Mouse (Mus musculus) erythroblast, embryonic 14.5 days (primary cell): ENCODE measurements around the gene Prdx1. TPM values are rescaled to one million over a fixed set of nuclear protein-coding genes. Genes with fewer than 3 reads are reported as not detected.
"Not testable (repeated sequence)": the region's sequence is repeated elsewhere in the genome, so short reads cannot be mapped to it uniquely, and the experiment has no call there.

Experiments
- H3K27me3 ChIP-seq: 2 replicates; pipeline ENCODE4 v1.6.1; 2012; ENCODE audit warnings: inconsistent platforms; ENCODE audit not compliant: control insufficient read depth
- H3K36me3 ChIP-seq: 2 replicates; pipeline ENCODE4 v1.6.1; 2012; ENCODE audit warnings: mild to moderate bottlenecking, inconsistent platforms; ENCODE audit not compliant: control insufficient read depth
- H3K4me1 ChIP-seq: 2 replicates; pipeline ENCODE4 v1.6.1; 2012; ENCODE audit warnings: inconsistent platforms; ENCODE audit not compliant: control insufficient read depth
- H3K4me3 ChIP-seq: replicated peaks from 2 replicates; pipeline ENCODE3; 2012; ENCODE audit warnings: moderate library complexity, mild to moderate bottlenecking, inconsistent platforms
- H3K9me3 ChIP-seq: 2 replicates; pipeline ENCODE4 v1.6.1; 2012; ENCODE audit warnings: low read length, inconsistent platforms, mixed read lengths; ENCODE audit not compliant: control insufficient read depth
- GATA1 ChIP-seq: IDR thresholded peaks from 2 replicates; pipeline ENCODE4 v1.6.1; 2012; ENCODE audit warnings: low read length, inconsistent platforms, mixed read lengths
- TAL1 ChIP-seq: IDR thresholded peaks from 3 replicates; pipeline ENCODE4 v1.6.1; 2012; ENCODE audit warnings: low read length, inconsistent platforms, mixed read lengths
- polyA plus RNA-seq: library from polyadenylated mRNA; stranded (reverse); fragments of >175 nt; gene quantifications from 2 replicates; pipeline ENCODE4 v1.2.3, GENCODE M21; 2012

Gene Prdx1
- polyA plus RNA-seq, 1 experiment = 1.1 TPM

- no peak for TF ChIP-seq TAL1
- no peak for TF ChIP-seq GATA1
- H3K27me3 ChIP-seq = peaks cover 7% of the 10 kb centered on the region
Measured at GRCm38 (mm10) chr4:116669291-116669690, 16.1 kb upstream of the Prdx1 start.

GRCm38 (mm10) chr4:116672785-116673184 lies 12.6 kb upstream of the Prdx1 start:
- H3K27me3 ChIP-seq = peaks cover 4% of the 10 kb centered on the region
- no peaks in the 10 kb centered on the region for H3K9me3 ChIP-seq
- no peak overlapping the region for H3K4me3 ChIP-seq
- peaks cover 18% of the 10 kb centered on the region for H3K4me1 ChIP-seq
- TF ChIP-seq TAL1 (no peak), GATA1 (0 out of 2 replicates have a peak, but pooled peaks have one; percentile 23)
- H3K36me3 ChIP-seq = no peaks in the 10 kb centered on the region

More at GRCm38 (mm10) chr4:116669291-116669690, 16.1 kb upstream of the Prdx1 start:
- Histone ChIP-seq H3K9me3 (no peaks in the 10 kb centered on the region), H3K36me3 (no peaks in the 10 kb centered on the region), H3K4me1 (peaks cover 20% of the 10 kb centered on the region), H3K4me3 (no peak overlapping the region)

GRCm38 (mm10) chr4:116674761-116675160 lies 10.6 kb upstream of the Prdx1 start:
- not testable (repeated sequence) for H3K4me3 ChIP-seq

GRCm38 (mm10) chr4:116676027-116676426 lies 9.3 kb upstream of the Prdx1 start:
- no peaks in the 10 kb centered on the region for H3K36me3 ChIP-seq
- H3K4me1 ChIP-seq = peaks cover 18% of the 10 kb centered on the region
- no peak overlapping the region for H3K4me3 ChIP-seq

More at GRCm38 (mm10) chr4:116674761-116675160, 10.6 kb upstream of the Prdx1 start:
- peaks cover 18% of the 10 kb centered on the region for H3K4me1 ChIP-seq
- H3K9me3 ChIP-seq, H3K36me3 ChIP-seq, H3K27me3 ChIP-seq: not testable (repeated sequence)

GRCm38 (mm10) chr4:116677808-116678207 lies 7.5 kb upstream of the Prdx1 start:
- Histone ChIP-seq H3K4me3 (no peak overlapping the region), H3K9me3 (no peaks in the 10 kb centered on the region), H3K4me1 (peaks cover 16% of the 10 kb centered on the region), H3K36me3 (no peaks in the 10 kb centered on the region), H3K27me3 (0 out of 2 replicates have a peak, but pooled peaks cover 2% of the 10 kb centered on the region)
- TF ChIP-seq TAL1 (no peak), GATA1 (no peak)

More at GRCm38 (mm10) chr4:116676027-116676426, 9.3 kb upstream of the Prdx1 start:
- Histone ChIP-seq H3K9me3 (no peaks in the 10 kb centered on the region), H3K27me3 (0 out of 2 replicates have a peak, but pooled peaks cover 2% of the 10 kb centered on the region)
- TF ChIP-seq GATA1 (no peak), TAL1 (no peak)

- no peaks in the 10 kb centered on the region for H3K9me3 ChIP-seq
- no peaks in the 10 kb centered on the region for H3K36me3 ChIP-seq
- H3K4me1 ChIP-seq = peaks cover 13% of the 10 kb centered on the region
- no peak overlapping the region for H3K4me3 ChIP-seq
- TF ChIP-seq TAL1 (no peak), GATA1 (no peak)
- 0 out of 2 replicates have a peak, but pooled peaks cover 2% of the 10 kb centered on the region for H3K27me3 ChIP-seq
Measured at GRCm38 (mm10) chr4:116679141-116679540, 6.2 kb upstream of the Prdx1 start.

GRCm38 (mm10) chr4:116680521-116680920 lies 4.8 kb upstream of the Prdx1 start:
- H3K27me3 ChIP-seq, H3K36me3 ChIP-seq, H3K4me3 ChIP-seq, H3K9me3 ChIP-seq: not testable (repeated sequence)
- peaks cover 27% of the 10 kb centered on the region for H3K4me1 ChIP-seq

GRCm38 (mm10) chr4:116683957-116684356 lies 1.4 kb upstream of the Prdx1 start:
- peaks cover 12% of the 10 kb centered on the region for H3K36me3 ChIP-seq
- no peak overlapping the region for H3K4me3 ChIP-seq
- no peaks in the 10 kb centered on the region for H3K9me3 ChIP-seq
- TF ChIP-seq TAL1 = 0 out of 3 replicates have a peak, but pooled peaks have one; percentile 9
- TF ChIP-seq GATA1 = no peak
- peaks cover 46% of the 10 kb centered on the region for H3K4me1 ChIP-seq
- peaks cover 5% of the 10 kb centered on the region for H3K27me3 ChIP-seq

GRCm38 (mm10) chr4:116684665-116685064 lies 679 bp upstream of the Prdx1 start:
- no peaks in the 10 kb centered on the region for H3K9me3 ChIP-seq
- peaks cover 5% of the 10 kb centered on the region for H3K27me3 ChIP-seq
- H3K4me3 ChIP-seq = peak overlapping the region; percentile 83
- peaks cover 19% of the 10 kb centered on the region for H3K36me3 ChIP-seq
- peaks cover 48% of the 10 kb centered on the region for H3K4me1 ChIP-seq
- no peak for TF ChIP-seq TAL1
- no peak for TF ChIP-seq GATA1

GRCm38 (mm10) chr4:116687041-116687440 lies 1.7 kb downstream of the Prdx1 start:
- TF ChIP-seq GATA1 (no peak), TAL1 (no peak)
- peak overlapping the region; percentile 83 for H3K4me3 ChIP-seq
- H3K9me3 ChIP-seq = no peaks in the 10 kb centered on the region
- H3K4me1 ChIP-seq = peaks cover 48% of the 10 kb centered on the region
- peaks cover 38% of the 10 kb centered on the region for H3K36me3 ChIP-seq
- peaks cover 5% of the 10 kb centered on the region for H3K27me3 ChIP-seq
